Mouse (Mus musculus): ENCODE data around the gene Rps6ka5. TPM values are rescaled to one million over a fixed set of nuclear protein-coding genes. Genes with fewer than 3 reads are reported as not detected.
A peak's percentile ranks its signal among the peaks of the same experiment; 100 is the strongest.

Rps6ka5 gene
- total RNA-seq, 1 experiment from 2014 or later: 55.7 TPM

DNA sequence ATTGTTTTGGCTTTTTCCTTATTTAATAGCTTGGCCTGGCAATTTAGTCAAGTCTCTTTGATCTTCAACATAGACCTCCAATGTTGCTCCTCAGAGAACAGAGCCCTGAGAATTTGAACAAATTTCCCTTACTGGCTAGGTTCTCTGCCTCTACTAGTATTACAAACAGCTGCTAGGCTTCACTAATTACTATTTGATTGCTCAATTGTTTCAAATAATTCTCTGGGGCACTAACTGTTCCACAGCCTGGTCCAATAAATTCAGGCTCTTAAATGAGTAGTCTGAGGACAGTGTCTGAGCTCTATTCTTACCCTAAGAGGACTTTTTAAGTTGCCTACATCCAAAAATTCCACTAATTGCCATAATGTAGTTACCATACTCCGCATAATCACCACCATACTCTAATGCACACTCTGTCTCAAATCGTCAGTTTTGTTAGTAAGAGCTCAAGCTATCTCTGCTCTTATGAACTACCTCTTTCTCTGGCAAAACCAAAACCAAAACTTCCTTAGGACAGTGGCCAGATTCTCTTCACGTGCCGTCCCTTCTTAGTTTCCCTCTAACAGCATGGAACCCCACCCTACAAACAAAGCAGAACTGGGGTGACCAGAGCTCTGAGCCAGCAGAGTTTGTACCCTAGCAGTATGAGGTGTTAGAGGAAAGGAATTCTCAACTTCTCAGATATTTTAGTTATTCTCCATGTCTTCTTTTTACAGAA is 100.4 kb downstream of the Rps6ka5 start:
- ATAC-seq (ENCODE audit: extremely low read depth, insufficient number of reproducible peaks, low FRiP score, poor library complexity, severe bottlenecking): peak; percentile 73

DNA sequence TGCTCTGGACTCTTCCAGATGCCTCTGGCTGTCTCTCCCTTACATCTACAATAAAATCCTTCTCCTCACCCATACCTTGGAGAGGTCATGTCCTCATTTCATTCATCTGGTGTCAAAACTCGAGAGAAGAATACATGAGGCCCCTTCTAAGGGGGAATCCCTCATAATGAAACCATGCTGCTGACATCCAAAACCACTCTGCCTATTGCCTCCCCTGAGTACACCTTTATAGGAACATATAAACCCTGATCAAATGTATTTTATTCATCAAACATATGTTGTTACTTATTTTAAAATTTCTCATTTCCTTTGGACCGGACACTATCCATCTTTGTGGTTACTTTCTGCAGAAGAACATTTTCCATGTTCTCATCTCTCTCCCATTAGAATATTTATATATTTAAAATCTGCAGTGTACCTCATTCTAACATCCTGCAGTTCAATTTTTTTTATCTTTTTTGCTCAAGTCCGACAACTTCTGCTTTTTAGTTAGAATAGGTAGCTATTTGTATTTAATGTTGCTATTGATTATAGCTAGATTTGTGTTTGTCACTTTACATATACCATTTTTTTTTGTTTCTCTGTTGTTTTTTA is 101.8 kb downstream of the Rps6ka5 start:
- no peak for ATAC-seq (ENCODE audit: extremely low read depth, insufficient number of reproducible peaks, low FRiP score, poor library complexity, severe bottlenecking)

DNA sequence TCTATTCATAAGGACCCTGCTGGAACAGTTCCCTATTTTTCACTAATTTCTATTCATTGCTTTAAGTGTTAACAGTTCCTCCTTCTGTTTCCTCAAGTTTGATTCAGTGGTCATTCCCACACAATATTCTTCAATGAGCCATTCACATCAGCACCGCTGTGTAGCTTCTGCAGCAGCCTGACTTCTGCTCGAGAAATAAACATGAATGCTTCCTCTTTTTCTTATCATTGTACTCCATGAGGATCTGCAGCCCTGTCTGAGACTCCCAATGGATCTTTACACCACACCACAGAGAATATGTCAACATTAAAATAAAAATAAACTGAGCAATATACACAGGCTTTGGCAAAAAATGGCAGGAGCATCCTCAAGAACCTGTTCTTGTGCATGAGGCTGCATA is 111.5 kb downstream of the Rps6ka5 start:
- no peak for ATAC-seq (ENCODE audit: extremely low read depth, insufficient number of reproducible peaks, low FRiP score, poor library complexity, severe bottlenecking)

DNA sequence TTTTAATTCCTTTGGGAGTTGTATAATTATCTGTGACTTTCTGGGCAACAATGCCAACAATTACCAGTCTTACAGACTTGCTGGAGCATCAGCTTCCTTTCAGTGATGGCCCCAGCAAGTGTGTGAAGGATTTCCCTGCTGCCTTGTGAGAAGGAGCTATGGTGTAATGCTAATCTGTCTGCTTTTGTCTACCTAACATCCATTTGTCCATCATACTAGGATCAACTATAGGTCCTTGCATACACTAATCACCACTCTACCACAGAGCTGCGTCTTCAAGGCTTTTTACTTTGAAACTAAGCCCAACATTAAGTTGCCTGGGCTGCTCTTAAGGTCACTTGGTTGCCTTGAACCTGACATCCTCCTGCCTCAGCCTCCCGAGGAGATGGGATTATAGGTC is 112.9 kb downstream of the Rps6ka5 start:
- no peak for ATAC-seq (ENCODE audit: extremely low read depth, insufficient number of reproducible peaks, low FRiP score, poor library complexity, severe bottlenecking)

DNA sequence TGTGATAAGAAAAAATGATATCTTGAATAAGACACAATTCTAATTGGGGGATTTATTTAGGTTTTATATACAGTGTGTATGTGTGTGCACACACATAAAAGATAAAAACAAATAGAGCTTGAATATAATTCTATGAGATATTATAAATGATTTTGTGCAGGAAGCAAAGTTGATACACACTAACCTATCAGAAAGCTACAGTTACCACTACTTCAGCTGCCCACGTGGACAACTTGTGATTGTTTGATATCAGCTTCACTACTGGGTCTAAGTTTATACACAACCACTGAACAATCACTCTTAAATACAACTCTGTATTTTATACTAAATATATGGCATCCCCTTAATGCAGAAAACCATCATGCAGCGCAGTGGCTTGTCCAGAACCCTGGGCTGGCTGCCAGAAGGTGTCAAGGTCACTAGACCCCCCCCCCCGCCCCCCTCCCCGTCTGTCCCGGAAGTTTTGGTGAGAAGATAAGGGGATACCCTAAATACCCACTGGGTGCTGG is 113.5 kb downstream of the Rps6ka5 start:
- ATAC-seq (ENCODE audit: extremely low read depth, insufficient number of reproducible peaks, low FRiP score, poor library complexity, severe bottlenecking): no peak

DNA sequence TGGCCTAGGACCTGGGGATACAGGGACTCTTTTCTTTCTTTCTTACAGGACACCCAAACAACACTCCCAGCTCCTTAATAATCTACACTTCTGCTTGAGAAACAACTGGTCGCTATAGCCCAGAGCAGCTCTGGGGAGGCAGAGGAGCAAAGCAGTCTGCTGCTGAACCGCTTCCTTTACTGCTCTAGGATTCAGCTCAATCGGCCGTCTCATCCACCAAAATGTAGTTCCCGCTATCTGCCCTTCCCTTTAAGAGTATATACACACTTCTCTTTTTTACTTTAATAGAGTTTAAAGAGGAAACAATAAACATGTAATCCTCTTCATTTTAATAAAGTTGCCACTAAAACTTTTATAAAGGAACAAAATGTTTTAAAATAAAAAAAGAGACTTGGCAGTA is 117.0 kb downstream of the Rps6ka5 start:
- ATAC-seq (ENCODE audit: extremely low read depth, insufficient number of reproducible peaks, low FRiP score, poor library complexity, severe bottlenecking): no peak

DNA sequence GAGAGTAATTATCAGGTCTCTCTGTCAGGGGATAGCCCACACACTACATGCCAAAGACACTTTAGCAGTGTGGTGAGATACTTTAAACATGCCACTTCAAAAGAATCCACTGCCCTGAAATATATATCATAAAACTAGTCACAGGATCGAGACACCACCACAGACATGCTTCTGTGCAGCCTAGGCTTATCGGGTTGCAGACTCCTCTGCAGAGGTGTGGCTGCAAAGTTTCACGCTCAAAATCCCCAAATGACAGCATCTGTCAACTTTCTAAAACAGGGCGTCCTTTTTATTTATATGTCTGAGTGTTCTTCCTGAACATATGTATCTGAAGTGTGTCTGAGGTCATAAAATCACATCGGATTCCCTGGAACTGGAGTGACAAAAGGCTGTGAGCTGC is 117.7 kb downstream of the Rps6ka5 start:
- no peak for ATAC-seq (ENCODE audit: extremely low read depth, insufficient number of reproducible peaks, low FRiP score, poor library complexity, severe bottlenecking)

DNA sequence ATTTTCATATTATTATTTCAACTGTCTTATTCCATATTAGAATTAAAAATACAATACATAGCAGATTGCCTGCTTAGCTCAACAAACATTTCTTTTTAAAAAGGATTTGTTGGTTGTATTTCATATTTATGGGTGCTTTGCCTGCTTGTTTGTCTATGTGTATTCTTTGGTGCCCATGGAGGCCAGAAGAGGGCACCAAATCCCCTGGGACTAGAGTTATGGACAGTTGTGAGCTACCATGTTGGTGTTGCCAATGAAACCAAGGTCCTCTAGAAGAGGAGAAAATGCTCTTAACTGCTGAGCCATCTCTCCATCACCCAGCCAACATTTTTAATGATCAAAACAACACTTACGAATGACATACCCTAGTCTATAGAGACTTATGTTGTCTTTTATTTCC is 120.0 kb downstream of the Rps6ka5 start:
- no peak for ATAC-seq (ENCODE audit: extremely low read depth, insufficient number of reproducible peaks, low FRiP score, poor library complexity, severe bottlenecking)

DNA sequence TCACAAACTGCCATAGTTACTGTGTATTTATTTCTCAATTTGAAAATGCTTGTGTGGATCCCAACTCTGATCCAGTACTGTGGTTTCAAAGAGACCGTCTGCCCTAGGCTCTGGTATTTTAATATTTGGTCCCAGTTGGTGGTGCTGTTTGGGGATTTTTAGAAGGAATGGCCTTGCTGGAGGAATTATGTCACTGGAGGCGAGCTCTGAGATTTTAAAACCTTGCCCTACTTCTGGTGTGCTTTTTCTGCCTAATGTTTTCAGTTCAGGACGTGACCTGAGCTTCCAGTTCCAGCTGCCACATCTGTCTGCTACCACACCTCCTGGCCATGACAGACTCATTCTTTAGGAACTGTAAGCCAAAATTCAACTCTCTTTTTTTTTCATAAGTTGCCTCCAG is 121.2 kb downstream of the Rps6ka5 start:
- no peak for ATAC-seq (ENCODE audit: extremely low read depth, insufficient number of reproducible peaks, low FRiP score, poor library complexity, severe bottlenecking)

DNA sequence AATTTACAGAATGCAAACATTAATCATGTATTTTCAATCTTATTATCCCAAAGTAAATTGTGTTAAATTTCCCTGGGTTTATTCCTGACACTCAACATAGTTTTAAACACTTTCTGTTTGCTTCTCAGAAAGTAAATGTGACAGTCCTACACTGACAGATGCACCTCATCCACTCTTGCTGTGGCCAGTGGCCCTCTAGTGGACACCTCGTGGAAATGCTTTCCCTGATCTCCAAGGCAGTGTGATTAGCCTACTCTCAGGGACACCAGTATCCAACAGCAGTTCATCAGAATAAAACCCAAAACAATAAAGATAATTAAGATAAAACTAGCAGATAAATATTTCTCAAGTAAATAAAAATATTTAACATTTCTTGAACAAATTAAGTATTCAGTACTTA is 122.2 kb downstream of the Rps6ka5 start:
- ATAC-seq (ENCODE audit: extremely low read depth, insufficient number of reproducible peaks, low FRiP score, poor library complexity, severe bottlenecking): peak; percentile 90

DNA sequence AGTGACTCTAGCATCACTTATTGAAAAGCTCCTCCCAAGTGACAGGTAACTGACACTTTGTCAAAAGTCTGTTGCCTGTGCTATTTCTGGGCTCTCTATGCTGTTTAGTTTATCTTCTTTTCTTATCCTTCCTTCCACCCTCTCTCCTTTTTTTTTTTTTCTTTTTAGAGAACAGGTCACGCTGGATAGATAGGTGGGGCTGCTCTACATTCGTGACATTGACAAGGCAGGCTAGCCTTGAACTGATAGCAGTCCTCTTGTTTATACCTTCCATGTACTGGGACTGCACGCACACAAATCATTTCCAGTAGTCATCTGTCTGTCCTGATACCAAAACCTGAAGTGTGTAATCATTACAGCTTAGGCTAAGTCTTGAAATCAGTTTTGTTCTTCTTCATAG is 132.1 kb downstream of the Rps6ka5 start:
- ATAC-seq (ENCODE audit: extremely low read depth, insufficient number of reproducible peaks, low FRiP score, poor library complexity, severe bottlenecking): no peak

DNA sequence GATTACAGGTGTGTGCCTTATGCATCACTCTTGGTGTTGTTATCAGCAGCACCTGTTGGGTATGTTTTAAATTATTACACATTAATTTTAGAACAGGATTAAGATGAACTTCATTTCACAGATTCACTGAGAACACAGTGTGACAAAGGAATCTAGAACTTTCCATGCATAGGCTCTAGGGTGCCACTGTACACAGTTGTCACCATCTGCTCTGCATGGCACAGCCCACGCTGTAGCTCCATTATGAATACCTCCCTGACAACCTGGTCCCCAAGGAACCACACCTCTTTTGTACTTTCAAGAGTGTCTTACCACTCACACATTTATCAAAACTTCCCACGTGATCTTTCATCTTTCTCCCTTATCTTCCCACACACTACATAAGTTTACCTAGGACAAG is 140.2 kb downstream of the Rps6ka5 start:
- no peak for ATAC-seq (ENCODE audit: extremely low read depth, insufficient number of reproducible peaks, low FRiP score, poor library complexity, severe bottlenecking)

DNA sequence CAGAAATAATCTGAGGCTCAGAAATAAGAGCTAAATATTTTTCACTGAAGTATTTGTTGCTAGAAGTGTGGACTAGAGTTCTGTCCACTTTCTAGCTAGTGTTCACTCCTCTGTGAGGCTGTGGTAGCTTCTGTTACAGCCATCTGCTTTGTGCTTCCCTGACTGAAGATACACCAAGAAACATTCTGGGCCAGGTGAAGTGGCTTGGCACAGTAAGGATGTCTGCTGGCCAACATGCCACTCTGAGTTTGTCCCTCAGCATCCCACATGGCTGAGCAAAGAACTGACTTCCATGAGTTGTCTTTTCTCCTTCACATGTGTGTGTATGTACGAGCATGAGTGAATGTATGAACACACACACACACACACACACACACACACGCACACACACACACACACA is 147.6 kb downstream of the Rps6ka5 start:
- ATAC-seq (ENCODE audit: extremely low read depth, insufficient number of reproducible peaks, low FRiP score, poor library complexity, severe bottlenecking): no peak

DNA sequence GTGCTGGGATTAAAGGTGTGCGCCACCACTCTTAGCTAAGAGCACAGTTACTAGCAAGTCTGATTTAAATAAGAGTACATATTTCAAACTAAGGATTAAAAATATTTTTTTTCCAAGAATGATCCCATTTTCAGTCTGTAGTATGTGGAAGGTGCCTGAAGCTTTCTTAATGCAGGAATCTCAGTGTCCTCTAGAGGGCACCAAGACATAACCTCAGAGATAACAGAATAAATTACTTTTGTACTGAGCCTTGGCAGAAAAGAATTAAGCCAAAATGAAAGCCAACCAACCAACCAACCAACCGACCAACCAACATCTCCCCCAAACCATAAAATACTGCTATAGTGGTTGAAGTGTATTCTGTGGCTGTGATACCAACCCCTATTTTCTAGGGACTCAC is 148.5 kb downstream of the Rps6ka5 start:
- ATAC-seq (ENCODE audit: extremely low read depth, insufficient number of reproducible peaks, low FRiP score, poor library complexity, severe bottlenecking): 0 out of 2 replicates have a peak, but pooled peaks have one; percentile 30

DNA sequence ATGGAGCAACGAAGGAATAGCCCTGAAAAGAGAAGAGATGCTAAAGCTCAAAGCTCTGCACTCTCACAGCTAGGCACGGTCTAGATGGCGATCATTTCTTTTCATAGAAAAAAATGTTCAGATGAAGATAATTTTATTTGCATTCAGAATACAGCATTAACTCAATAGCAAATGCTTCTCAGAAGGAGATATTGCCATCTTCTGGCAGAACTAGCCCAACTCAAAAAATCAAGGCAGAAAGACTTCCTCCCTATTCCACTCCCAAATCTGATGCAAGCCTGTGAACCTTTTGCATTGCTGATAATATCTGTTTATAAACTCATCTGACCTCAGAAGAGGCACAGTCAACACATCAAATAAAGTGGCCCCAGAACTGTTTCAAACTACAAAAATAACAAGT is 151.0 kb downstream of the Rps6ka5 start:
- no peak for ATAC-seq (ENCODE audit: extremely low read depth, insufficient number of reproducible peaks, low FRiP score, poor library complexity, severe bottlenecking)

DNA sequence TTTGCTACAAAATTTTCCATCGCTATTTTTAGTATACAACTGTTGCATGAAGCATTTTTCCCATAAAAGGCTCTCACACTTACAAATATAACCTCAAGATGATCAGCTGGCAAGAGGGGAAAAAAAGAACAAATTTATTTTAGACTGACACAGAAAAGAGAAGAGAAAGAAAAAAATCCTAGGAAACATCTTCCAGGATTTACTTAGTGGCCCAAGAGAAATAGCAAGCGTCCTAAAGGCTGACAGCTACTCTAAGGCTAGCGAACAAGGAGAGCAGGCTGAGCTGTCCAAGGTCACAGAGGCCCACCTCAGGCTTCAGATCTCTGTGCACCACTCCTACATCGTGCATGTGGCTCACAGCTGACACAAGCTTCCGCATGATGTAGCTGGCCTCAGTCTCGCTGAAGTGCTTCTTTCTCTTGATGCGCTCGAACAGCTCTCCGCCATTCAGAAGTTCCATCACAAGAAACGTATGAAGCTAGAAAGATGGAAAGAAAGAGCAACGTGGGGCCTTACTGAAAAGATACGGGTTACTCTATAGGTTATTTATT is 156.2 kb downstream of the Rps6ka5 start:
- ATAC-seq (ENCODE audit: extremely low read depth, insufficient number of reproducible peaks, low FRiP score, poor library complexity, severe bottlenecking): no peak

DNA sequence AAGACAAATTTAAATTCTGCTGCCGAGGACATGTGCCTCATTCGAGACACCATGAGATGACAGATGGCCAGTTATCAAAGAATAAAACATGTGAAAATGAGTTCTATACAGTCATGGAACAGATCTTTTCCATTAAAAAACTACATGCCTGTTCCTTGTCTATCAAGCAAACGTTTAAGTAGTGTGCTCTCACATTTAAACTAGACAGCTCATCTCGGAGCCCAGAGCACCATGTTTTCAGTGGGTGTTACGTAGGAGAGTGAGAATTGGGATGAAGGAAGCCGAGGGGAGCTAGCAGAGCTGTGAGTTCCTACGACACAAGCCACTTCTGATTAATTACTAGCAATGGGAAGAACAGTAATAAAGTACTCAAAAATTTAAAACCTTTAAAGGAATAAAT is 158.0 kb downstream of the Rps6ka5 start:
- no peak for ATAC-seq (ENCODE audit: extremely low read depth, insufficient number of reproducible peaks, low FRiP score, poor library complexity, severe bottlenecking)

DNA sequence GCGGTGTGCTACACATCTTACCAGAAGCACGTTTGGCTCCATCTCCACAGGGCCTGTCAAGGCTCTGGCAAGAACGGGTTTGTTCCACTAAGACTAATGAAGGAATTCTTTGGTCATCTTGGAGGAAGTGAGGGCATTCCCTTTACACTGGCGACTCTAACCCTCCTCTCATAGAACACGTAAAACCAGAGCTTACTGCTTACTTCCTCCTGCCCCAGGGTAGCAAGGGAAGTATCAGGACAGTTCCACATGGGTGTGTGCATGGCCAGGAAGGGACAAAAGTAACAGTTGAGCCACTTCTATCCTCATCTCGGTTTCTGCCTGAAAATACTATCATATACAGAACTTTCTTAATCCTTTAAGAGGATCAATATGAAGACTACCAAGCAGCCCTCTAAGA is 158.7 kb downstream of the Rps6ka5 start:
- no peak for ATAC-seq (ENCODE audit: extremely low read depth, insufficient number of reproducible peaks, low FRiP score, poor library complexity, severe bottlenecking)

DNA sequence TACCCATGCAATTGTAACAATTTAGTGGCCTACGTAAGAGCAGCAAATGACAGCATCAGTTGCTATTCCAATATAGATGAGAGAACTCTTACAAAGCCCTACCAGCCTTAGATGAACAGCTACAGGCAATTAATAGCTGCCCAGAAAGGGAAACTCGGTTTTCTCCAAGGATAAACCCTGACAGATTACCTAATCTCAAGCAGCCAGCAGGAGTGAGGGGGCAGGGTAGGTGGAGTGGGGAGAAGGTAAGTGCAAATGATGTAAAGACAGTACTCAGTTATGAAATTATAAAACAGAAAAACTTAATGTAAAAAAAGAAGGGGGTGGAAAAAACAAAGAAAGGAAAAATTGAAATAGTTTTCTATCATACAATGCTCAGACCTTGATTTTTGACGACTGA is 159.2 kb downstream of the Rps6ka5 start:
- no peak for ATAC-seq (ENCODE audit: extremely low read depth, insufficient number of reproducible peaks, low FRiP score, poor library complexity, severe bottlenecking)

DNA sequence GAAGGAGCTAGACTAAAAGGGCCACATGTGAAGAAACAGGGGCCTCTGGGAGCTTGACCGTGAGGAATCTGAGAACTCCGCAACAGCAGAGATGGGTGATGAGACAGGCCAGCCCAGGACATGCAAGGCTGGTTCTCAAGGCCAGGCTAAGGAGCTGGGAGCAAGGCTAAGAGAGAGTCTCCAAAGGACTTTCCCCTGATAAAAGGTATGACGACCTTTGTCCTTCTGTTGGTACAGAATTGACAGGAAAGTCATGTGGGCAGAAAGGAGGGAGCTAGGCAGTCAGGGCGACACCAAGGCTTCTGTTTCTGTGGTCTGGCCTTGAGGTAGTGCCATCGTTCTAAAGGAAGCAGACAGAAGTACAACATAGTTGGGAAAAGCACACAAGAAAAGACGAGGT is 173.1 kb downstream of the Rps6ka5 start:
- ATAC-seq (ENCODE audit: extremely low read depth, insufficient number of reproducible peaks, low FRiP score, poor library complexity, severe bottlenecking): no peak

Data from neutrophil, adult 5-6 weeks (primary cell).